ENCODE assay signal across 18 mouse cellular contexts in genomic region chr2:141217490-141217889, GRCm38 (mm10).
DNase-seq lines count a peak whose midpoint lies in the region; ATAC-seq and TF ChIP-seq lines count a peak whose summit lies in the region.
"Had no signal": no experiment of that assay in that cellular context is flagged by ENCODE, and none has a peak within 500 bp of the region (broad histone marks: within the 10 kb centered on the region; RNA-seq: fewer than 3 reads in every experiment).

No protein-coding gene starts in this region.

- peaks cover 7% of the 10 kb centered on the region; the same call in 1 of the 2 replicates for H3K4me1 ChIP-seq in hindbrain, embryonic 14.5 days (replicated peaks; ENCODE audit: control insufficient read depth, insufficient read depth, low read length)
- H3K4me1 ChIP-seq in hindbrain, embryonic 10.5 days (replicated peaks): no peaks in the 10 kb centered on the region
- H3K4me1 ChIP-seq in cerebellum, adult 2 months (ENCODE audit: control insufficient read depth, insufficient read depth, low read length): no peaks in the 10 kb centered on the region
- peaks cover 10% of the 10 kb centered on the region for H3K4me1 ChIP-seq in forebrain, embryonic 15.5 days
- H3K4me1 ChIP-seq in limb, embryonic 10.5 days: 0 out of 2 replicates have a peak, but pooled peaks cover 3% of the 10 kb centered on the region
- H3K4me1 ChIP-seq: midbrain, embryonic 12.5 days; neural tube, embryonic 13.5 days had no signal

- no peak for TF ChIP-seq CTCF in cerebellum, adult 2 months (IDR thresholded peaks at IDR 0.05; ENCODE audit: borderline replicate concordance, insufficient read depth, low read depth, low read length)

- DNase-seq in hindbrain, embryonic 14.5 days (ENCODE audit: low spot score): peak; percentile 61
- DNase-seq in hindbrain, embryonic 10.5 days (ENCODE audit: low spot score): no peak
- DNase-seq in cerebellum, adult 2 months: peak; percentile 36 to 77
- peak; percentile 15 to 33 for DNase-seq in layer of hippocampus, postnatal 10 days (ENCODE audit: low spot score in 2 of 2)
- no peak for DNase-seq in testis, postnatal 10 days (ENCODE audit: low spot score)
- no peak for DNase-seq in limb, embryonic 10.5 days (ENCODE audit: low spot score)
- DNase-seq in adrenal gland, adult 18-20 months (ENCODE audit: low spot score in 2 of 2): no peak
- DNase-seq: embryo, embryonic 11 days; gastrocnemius, postnatal 10 days; lung, postnatal 14 days; right cerebral cortex, adult 18-20 months; thymus, adult 2 months had no signal

- no peak overlapping the region for H3K4me3 ChIP-seq in hindbrain, embryonic 14.5 days (replicated peaks; ENCODE audit: low read length)
- H3K4me3 ChIP-seq in hindbrain, embryonic 10.5 days: no peak overlapping the region
- no peak overlapping the region for H3K4me3 ChIP-seq in cerebellum, adult 2 months (replicated peaks; ENCODE audit: insufficient read depth, low read depth, low read length)
- no peak overlapping the region for H3K4me3 ChIP-seq in forebrain, embryonic 15.5 days
- H3K4me3 ChIP-seq in limb, embryonic 10.5 days: no peak overlapping the region
- H3K4me3 ChIP-seq: erythroblast, embryonic 14.5 days; left cerebral cortex, adult 2 months; midbrain, embryonic 12.5 days; neural tube, embryonic 13.5 days had no signal

- 0 out of 2 replicates have a peak, but pooled peaks have one; percentile 51 for ATAC-seq in hindbrain, embryonic 14.5 days (ENCODE audit: low FRiP score)
- ATAC-seq in forebrain, embryonic 15.5 days (replicated peaks): peak; percentile 86

- H3K4me2 ChIP-seq in hindbrain, embryonic 14.5 days (replicated peaks): no peak overlapping the region
- H3K4me2 ChIP-seq in forebrain, embryonic 15.5 days (replicated peaks): no peak overlapping the region
- H3K4me2 ChIP-seq: heart, embryonic 11.5 days; midbrain, embryonic 12.5 days; neural tube, embryonic 13.5 days had no signal

- no peak overlapping the region for H3K27ac ChIP-seq in hindbrain, embryonic 14.5 days
- no peak overlapping the region for H3K27ac ChIP-seq in hindbrain, embryonic 10.5 days
- no peak overlapping the region for H3K27ac ChIP-seq in cerebellum, adult 2 months (ENCODE audit: insufficient read depth, low read length)
- H3K27ac ChIP-seq in forebrain, embryonic 15.5 days (replicated peaks): no peak overlapping the region
- no peak overlapping the region for H3K27ac ChIP-seq in limb, embryonic 10.5 days
- H3K27ac ChIP-seq: left cerebral cortex, adult 2 months; midbrain, embryonic 12.5 days; neural tube, embryonic 13.5 days had no signal

- no peak for TF ChIP-seq POLR2A in cerebellum, adult 2 months (IDR thresholded peaks at IDR 0.05; ENCODE audit: borderline replicate concordance, insufficient read depth, low read length)

- no peaks in the 10 kb centered on the region for H3K36me3 ChIP-seq in hindbrain, embryonic 14.5 days (replicated peaks; ENCODE audit: control insufficient read depth, insufficient read depth)
- no peaks in the 10 kb centered on the region for H3K36me3 ChIP-seq in hindbrain, embryonic 10.5 days
- no peaks in the 10 kb centered on the region for H3K36me3 ChIP-seq in forebrain, embryonic 15.5 days
- H3K36me3 ChIP-seq in limb, embryonic 10.5 days: peaks cover 2% of the 10 kb centered on the region; the same call in 1 of the 2 replicates
- H3K36me3 ChIP-seq: midbrain, embryonic 12.5 days; neural tube, embryonic 13.5 days had no signal

- WGBS in hindbrain, embryonic 14.5 days: 24% methylated on average over 2 of the region's 2 CpGs
- 74% methylated on average over 2 of the region's 2 CpGs for WGBS in hindbrain, embryonic 10.5 days
- WGBS in cerebellum, adult 2 months: 10% methylated on average over 2 of the region's 2 CpGs
- 27% methylated on average over 2 of the region's 2 CpGs for WGBS in forebrain, embryonic 15.5 days
- WGBS in limb, embryonic 10.5 days: 55% methylated on average over 2 of the region's 2 CpGs

- no peaks in the 10 kb centered on the region for H3K27me3 ChIP-seq in hindbrain, embryonic 14.5 days (ENCODE audit: control insufficient read depth, insufficient read depth, low read length)
- H3K27me3 ChIP-seq in hindbrain, embryonic 10.5 days (ENCODE audit: insufficient read depth, poor library complexity, severe bottlenecking): no peaks in the 10 kb centered on the region
- no peaks in the 10 kb centered on the region for H3K27me3 ChIP-seq in cerebellum, adult 2 months (ENCODE audit: control insufficient read depth, insufficient read depth, low read length)
- no peaks in the 10 kb centered on the region for H3K27me3 ChIP-seq in forebrain, embryonic 15.5 days
- no peaks in the 10 kb centered on the region for H3K27me3 ChIP-seq in limb, embryonic 10.5 days (ENCODE audit: low read depth, poor library complexity, severe bottlenecking)
- H3K27me3 ChIP-seq: midbrain, embryonic 12.5 days; neural tube, embryonic 13.5 days had no signal

- H3K9ac ChIP-seq in hindbrain, embryonic 14.5 days: no peak overlapping the region
- H3K9ac ChIP-seq in forebrain, embryonic 15.5 days (replicated peaks): no peak overlapping the region
- H3K9ac ChIP-seq: midbrain, embryonic 12.5 days; neural tube, embryonic 13.5 days had no signal

- peaks cover 15% of the 10 kb centered on the region for H3K9me3 ChIP-seq in hindbrain, embryonic 14.5 days (ENCODE audit: control insufficient read depth, low read length)
- H3K9me3 ChIP-seq in hindbrain, embryonic 10.5 days: peaks cover 11% of the 10 kb centered on the region
- H3K9me3 ChIP-seq in forebrain, embryonic 15.5 days: 0 out of 2 replicates have a peak, but pooled peaks cover 8% of the 10 kb centered on the region
- H3K9me3 ChIP-seq in limb, embryonic 10.5 days (replicated peaks): no peaks in the 10 kb centered on the region; the same call in 1 of the 2 replicates

Comparison
In these comparisons a context has a peak if more than half of its experiments do, and no peak if none do; other contexts are left out.
1. DNase-seq: peak in hindbrain, embryonic 14.5 days (single experiment), cerebellum, adult 2 months (2 of 2) and layer of hippocampus, postnatal 10 days (2 of 2); none in hindbrain, embryonic 10.5 days (single experiment), testis, postnatal 10 days (single experiment), limb, embryonic 10.5 days (single experiment) and adrenal gland, adult 18-20 months (0 of 2).